Mouse (Mus musculus) retina, embryonic 14.5 days (tissue): ENCODE results near the gene Gm28035.

Experiments used
- DNase-seq: peaks from one replicate; pipeline ENCODE4 v3.0.0-alpha.2; 2015; ENCODE audit warnings: low spot score

Gene Gm28035

GRCm38 (mm10) chr2:30238906-30239465 lies 1.4 kb upstream of the Gm28035 start:
- no peak for DNase-seq

- DNase-seq, result no peak
These were observed 590 bp upstream of the Gm28035 start for GRCm38 (mm10) chr2:30239777-30240176.

DNA sequence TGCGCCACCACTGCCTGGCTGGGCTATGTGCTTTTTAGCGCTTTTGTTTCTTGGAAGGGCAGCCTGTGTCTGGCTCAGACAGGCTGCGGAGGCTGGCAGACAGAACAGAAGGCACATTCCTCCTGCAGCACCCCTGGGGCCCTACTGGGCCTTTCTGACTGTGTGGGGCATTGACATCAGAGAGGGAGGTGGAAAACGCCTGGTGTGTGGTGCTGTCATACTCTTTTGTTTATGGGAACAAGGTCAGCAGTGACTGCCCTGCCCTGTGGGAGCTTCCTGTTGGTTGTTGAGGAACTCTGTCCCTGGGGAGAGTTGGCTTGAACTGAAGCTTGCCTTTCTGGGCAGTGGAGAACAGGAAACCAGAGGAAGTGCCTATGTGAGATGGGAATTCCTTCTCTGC lies 2.1 kb downstream of the Gm28035 start:
- DNase-seq, result no peak

GRCm38 (mm10) chr2:30243391-30243790 lies 3.0 kb downstream of the Gm28035 start:
- no peak for DNase-seq

DNA sequence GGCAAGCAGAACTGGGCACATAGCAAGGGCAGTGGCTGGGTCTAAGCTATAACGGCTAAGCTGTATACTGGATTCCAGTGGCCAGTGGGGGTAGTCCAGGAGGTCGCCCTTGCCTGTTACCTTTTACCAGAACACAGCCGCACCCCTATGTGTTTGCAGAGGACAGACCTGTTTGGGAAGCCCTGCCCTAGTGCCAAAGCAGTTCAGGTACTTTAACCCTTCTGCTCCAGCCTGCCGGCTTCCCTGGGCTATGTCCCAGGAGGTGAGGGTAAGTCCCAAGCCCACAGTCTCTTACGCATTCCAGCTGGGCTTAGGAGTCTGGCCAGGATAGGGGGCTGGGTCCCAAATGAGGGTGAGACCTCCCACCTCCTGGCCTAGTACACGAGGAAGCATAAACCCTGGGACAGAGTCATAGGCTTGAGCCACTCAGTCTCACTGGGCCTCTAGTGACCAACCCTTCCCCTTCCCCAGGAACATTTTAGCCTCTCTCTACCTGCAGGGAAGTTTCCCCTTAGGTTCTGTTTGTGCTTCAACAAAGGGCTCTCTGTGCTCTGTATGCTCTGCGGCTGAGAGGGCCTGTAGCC lies 4.3 kb downstream of the Gm28035 start:
- no peak for DNase-seq

DNA sequence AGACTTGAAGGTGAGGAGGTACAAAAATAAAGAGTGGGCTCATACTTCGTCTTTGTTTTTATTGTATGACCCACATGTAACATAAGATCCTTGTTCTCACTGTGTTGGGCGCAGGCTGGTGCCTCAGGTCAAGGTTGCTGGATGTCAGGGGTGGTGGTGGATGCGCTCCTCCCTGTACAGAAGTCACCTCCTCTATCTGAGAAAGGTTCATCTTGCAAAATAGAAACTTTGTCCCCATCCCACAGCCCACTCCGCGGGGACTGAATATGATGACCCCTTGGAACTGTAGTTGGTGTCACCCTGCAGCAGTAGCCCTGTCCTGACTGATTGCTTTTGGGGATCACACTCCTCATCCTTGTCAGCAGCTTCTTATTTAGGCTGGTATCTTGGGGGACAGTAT lies 6.7 kb downstream of the Gm28035 start:
- DNase-seq, result no peak

- DNase-seq, result no peak
These were observed 7.3 kb downstream of the Gm28035 start for GRCm38 (mm10) chr2:30247681-30248080.

DNA sequence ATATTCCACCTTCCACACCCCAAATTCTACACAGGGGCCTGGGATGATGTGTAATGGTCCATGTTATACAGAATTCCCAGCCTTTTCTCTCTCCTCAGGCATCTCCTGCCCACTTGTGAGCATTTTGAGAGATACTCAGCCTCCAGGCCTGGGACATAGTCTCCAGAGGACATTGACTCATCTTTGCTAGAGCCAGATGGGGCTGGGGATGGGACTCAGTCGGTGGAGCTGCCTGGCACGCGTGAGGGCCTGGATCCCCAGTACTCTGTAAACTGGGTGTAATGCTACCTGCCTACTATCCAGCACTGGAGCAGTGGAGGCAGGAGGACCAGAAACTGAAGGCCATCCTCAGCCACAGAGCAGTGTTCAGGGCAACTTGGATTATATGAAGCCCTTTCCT lies 8.8 kb downstream of the Gm28035 start:
- DNase-seq, result no peak

DNA sequence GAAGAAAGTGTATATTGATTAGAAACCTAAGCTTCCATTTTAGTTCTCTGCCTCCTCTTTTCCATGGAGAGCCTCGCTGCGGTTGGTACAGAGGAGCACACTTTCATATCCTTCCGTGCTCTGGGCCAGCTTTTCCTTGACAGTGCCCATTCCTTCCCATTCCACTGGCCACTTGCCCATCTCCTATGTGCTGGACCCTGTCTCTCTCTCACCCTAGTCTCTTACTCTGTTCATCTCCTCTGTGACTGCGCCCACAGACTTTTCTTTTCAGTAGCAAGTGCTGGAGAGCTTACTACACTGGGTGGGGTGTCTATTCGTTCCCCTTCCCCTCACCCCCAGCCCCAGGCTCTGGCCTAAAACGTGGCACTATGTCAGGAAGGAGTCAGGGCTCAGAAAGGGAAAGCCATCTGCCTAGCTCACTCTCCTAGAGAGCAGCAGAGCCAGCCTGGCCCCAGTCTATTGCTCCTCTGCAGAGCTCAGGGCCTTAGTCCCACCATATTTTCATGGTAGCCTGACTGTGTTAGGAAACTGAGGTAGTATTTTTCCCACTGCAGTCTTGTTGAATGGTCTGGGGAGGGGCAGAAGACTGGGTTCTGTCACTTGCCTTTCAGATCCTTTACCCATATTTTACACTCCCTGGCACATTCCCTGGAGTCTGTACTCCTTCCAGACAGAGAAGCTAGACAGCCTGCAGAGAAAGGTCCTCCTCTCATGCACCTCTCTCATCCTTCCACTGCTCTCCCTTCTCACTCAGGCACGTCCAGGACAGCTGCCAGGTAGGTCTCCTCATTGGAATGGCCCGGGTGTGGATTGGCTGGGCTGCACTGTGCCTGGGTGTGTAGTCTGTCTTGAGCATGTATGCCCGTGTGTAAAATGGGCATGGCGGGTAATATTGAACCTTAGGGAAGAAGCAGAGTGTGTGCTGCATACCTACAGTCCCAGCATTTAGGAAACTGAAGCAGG lies 10.1 kb downstream of the Gm28035 start:
- no peak for DNase-seq

DNA sequence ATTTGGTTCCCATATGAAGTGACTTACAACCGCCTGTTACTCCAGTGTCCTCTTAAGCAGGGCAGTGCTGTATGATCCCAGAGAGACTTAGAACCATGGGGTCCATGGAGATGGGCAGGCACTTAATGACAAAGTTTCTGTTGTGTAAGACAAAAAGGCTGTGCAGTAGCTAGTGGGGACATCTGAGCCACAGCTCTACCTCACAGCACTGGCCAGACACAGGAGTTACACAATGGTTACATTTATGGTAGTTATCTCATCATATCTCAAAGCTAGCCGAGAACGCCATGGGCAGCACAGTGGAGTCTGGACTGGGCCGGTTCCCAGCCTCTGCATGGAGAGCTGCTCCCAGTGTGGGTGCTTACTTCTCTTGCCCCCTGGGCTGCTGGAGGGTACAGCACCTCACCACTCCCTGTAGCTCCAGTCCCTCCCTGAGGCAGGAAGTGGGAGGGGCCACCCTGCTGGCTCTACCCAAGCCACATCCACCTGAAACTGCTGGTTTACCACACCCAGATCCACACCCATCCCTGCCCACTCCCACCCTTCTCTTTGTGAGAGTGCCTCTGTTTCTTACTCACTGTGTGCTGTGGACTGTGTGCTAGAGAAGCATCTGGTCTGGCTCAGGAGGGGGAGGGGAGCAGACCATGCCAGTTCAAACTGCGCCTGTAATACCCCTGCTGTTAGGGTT lies 11.2 kb downstream of the Gm28035 start:
- no peak for DNase-seq

DNA sequence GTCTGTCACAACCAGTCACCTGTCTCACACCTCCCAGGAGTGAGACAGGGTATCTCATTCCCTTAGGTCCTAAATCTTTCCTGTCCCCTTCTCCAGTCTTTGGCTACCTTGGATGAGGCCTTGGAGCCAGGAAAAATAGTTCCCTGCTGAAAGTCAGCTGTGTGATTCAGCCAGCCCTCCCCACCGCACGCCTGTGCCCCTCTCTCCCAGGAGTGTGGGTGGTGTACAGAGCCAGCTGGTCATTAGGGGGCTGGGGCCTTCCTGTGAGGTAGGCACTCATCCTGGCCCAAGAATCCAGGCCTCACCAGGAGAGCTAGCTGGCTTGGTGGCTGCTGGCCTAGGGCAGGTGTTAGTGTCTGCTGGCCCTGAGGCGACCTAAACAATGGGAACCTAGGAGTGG lies 12.2 kb downstream of the Gm28035 start:
- no peak for DNase-seq

DNA sequence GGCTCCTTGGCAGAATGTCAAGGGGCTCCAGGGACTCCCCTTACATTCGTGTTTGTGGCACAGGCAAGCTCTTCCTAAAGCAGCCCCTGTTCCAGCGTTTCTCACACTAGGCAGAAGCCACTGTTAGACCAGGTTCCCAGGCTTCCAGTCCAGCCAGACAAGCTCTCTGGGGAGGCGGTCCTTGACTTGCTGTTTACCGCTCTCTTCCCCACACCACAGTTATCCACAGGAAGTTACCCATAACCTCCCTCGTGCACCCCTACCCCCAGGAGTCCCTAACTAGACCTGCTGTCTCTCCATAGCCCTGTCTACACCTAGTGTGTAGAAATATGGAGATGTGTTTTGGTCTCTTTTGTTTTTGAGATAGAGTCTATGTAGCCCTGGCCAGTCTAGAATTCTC lies 13.4 kb downstream of the Gm28035 start:
- DNase-seq, result no peak

DNA sequence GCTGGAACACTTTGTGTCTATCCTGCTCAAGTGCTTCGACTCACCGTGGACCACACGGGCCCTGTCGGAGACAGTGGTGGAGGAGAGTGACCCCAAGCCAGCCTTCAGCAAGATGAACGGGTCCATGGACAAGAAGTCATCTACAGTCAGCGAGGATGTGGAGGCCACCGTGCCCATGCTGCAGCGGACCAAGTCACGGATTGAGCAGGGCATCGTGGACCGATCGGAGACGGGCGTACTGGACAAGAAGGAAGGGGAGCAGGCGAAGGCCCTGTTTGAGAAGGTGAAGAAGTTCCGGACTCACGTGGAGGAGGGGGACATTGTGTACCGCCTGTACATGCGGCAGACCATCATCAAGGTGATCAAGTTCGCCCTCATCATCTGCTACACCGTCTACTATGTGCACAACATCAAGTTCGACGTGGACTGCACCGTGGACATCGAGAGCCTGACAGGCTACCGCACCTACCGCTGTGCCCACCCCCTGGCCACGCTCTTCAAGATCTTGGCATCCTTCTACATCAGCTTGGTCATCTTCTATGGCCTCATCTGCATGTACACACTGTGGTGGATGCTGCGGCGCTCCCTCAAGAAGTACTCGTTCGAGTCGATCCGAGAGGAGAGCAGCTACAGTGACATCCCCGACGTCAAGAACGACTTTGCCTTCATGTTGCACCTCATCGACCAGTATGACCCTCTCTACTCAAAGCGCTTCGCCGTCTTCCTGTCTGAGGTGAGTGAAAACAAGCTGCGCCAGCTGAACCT lies 15.4 kb downstream of the Gm28035 start:
- DNase-seq, result no peak

GRCm38 (mm10) chr2:30256616-30257350 lies 16.4 kb downstream of the Gm28035 start:
- DNase-seq, result no peak

GRCm38 (mm10) chr2:30257699-30258460 lies 17.5 kb downstream of the Gm28035 start:
- no peak for DNase-seq

GRCm38 (mm10) chr2:30258600-30258999 lies 18.2 kb downstream of the Gm28035 start:
- DNase-seq, result no peak

DNA sequence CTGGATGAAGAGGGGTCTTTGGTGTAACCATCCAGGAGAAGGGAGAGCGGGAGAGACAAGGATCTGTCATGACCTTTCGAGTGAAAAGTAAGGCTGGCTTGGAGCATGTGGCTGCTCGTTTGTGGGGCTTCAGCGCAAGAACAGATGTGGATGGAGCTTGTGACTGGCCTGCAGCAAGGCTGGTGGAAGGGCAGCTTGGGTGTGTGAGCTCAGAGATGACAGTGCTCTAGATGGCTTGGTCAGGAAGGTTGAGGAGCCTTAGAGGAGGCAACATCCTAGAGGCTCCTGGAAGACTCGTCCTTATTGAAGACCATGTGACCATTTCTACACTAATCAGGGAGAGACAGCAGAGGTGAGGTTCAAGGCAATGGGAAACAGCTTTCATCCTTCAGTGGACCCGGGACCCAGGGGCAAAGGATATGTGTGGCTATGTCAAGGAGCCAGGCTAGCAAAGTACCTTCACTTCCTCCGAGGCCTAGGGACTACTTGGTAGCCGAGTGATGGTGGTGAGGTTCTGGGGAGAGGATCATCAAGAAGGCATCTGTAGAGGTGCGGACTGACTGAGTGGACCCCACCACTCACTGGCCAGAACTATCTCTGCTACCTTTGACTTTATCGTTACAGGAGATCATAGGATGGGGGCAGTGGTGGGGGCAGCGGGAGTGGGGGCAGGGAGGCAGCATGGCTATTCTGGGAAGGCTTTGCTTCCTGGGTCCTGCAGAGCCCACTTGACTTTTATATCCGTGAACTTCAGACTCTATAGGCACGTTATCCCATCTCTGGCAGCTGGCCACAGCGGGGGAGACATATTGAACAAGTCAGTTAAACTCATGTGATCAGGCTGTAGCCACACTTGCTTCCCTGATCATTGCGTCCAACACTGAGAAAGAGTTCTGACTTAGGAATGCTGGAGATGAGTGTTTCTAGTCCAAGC lies 19.0 kb downstream of the Gm28035 start:
- no peak for DNase-seq

DNA sequence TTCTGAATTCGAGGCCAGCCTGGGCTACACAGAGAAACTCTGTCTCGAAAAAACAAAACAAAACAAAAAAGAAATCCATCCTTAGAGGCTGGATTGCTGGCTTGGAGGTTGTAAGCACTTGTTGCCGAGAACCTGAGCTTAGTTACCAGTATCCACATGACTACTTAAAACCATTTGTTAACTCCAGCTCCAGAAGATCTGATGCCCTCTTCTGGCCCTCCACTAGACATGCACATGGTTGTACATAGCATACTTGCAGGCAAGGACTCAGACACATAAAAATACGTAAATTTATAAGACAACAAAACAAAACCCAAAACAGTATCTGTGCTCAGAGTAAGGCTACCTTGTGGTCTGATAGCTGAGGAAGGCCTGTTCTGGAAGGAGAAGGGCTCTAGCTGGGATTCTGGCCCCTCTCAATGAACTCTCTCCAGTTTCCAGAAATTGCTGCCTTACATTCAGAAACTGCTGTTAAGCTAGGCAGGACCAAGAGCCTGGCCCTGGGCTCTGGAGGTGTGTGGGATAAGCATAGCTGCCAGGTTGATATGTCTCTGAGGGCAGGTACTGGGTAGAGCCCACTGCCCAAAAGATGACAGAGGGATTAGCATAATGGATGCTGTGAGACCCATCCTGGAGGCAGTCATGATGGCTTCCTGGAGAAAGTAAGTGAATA lies 20.8 kb downstream of the Gm28035 start:
- no peak for DNase-seq
